Mouse (Mus musculus): ENCODE results near the gene Oaf.
A peak's percentile ranks its signal among the peaks of the same experiment; 100 is the strongest.

Oaf gene

GRCm38 (mm10) chr9:43245801-43246570 lies 6.3 kb upstream of the Oaf start:
- DNase-seq (ENCODE audit: low spot score in 2 of 2), result no peak

GRCm38 (mm10) chr9:43242432-43242831 lies 2.7 kb upstream of the Oaf start:
- no peak for DNase-seq (ENCODE audit: low spot score in 2 of 2)

- no peak for DNase-seq (ENCODE audit: low spot score in 2 of 2)
Measured at GRCm38 (mm10) chr9:43241970-43242369, 2.3 kb upstream of the Oaf start.

- no peak for DNase-seq (ENCODE audit: low spot score in 2 of 2)
Measured at GRCm38 (mm10) chr9:43241291-43241690, 1.6 kb upstream of the Oaf start.

GRCm38 (mm10) chr9:43240594-43240900 lies 836 bp upstream of the Oaf start:
- DNase-seq (ENCODE audit: low spot score in 2 of 2), result no peak

- DNase-seq (ENCODE audit: low spot score in 2 of 2), result no peak
Measured at GRCm38 (mm10) chr9:43238631-43239545, 823 bp downstream of the Oaf start.

- DNase-seq (ENCODE audit: low spot score in 2 of 2), result no peak
Measured at GRCm38 (mm10) chr9:43238167-43238566, 1.5 kb downstream of the Oaf start.

- DNase-seq (ENCODE audit: low spot score in 2 of 2), result no peak
Measured at GRCm38 (mm10) chr9:43237111-43237775, 2.5 kb downstream of the Oaf start.

- no peak for DNase-seq (ENCODE audit: low spot score in 2 of 2)
Measured at GRCm38 (mm10) chr9:43236576-43236975, 3.1 kb downstream of the Oaf start.

GRCm38 (mm10) chr9:43236106-43236505 lies 3.6 kb downstream of the Oaf start:
- DNase-seq (ENCODE audit: low spot score in 2 of 2), result no peak

GRCm38 (mm10) chr9:43235336-43235735 lies 4.4 kb downstream of the Oaf start:
- no peak for DNase-seq (ENCODE audit: low spot score in 2 of 2)

GRCm38 (mm10) chr9:43234496-43234895 lies 5.2 kb downstream of the Oaf start:
- DNase-seq (ENCODE audit: low spot score in 2 of 2), result no peak

- DNase-seq (ENCODE audit: low spot score in 2 of 2), result no peak
Measured at GRCm38 (mm10) chr9:43233515-43233914, 6.2 kb downstream of the Oaf start.

GRCm38 (mm10) chr9:43233044-43233443 lies 6.7 kb downstream of the Oaf start:
- no peak for DNase-seq (ENCODE audit: low spot score in 2 of 2)

- DNase-seq (ENCODE audit: low spot score in 2 of 2), result no peak
Measured at GRCm38 (mm10) chr9:43232286-43232685, 7.4 kb downstream of the Oaf start.

GRCm38 (mm10) chr9:43231805-43232204 lies 7.9 kb downstream of the Oaf start:
- no peak for DNase-seq (ENCODE audit: low spot score in 2 of 2)

- DNase-seq (ENCODE audit: low spot score in 2 of 2), result no peak
Measured at GRCm38 (mm10) chr9:43230886-43231285, 8.8 kb downstream of the Oaf start.

GRCm38 (mm10) chr9:43229962-43230361 lies 9.7 kb downstream of the Oaf start:
- DNase-seq (ENCODE audit: low spot score in 2 of 2), result peak in 1 of 2 experiments; percentile 14

GRCm38 (mm10) chr9:43229398-43229895 lies 10.3 kb downstream of the Oaf start:
- DNase-seq (ENCODE audit: low spot score in 2 of 2), result no peak

- DNase-seq (ENCODE audit: low spot score in 2 of 2), result no peak
Measured at GRCm38 (mm10) chr9:43228745-43229144, 11.0 kb downstream of the Oaf start.

GRCm38 (mm10) chr9:43227626-43228025 lies 12.1 kb downstream of the Oaf start:
- no peak for DNase-seq (ENCODE audit: low spot score in 2 of 2)

GRCm38 (mm10) chr9:43226573-43227160 lies 13.0 kb downstream of the Oaf start:
- no peak for DNase-seq (ENCODE audit: low spot score in 2 of 2)
